Mouse (Mus musculus): ENCODE results near the gene Rarg.

The Rarg gene

DNA sequence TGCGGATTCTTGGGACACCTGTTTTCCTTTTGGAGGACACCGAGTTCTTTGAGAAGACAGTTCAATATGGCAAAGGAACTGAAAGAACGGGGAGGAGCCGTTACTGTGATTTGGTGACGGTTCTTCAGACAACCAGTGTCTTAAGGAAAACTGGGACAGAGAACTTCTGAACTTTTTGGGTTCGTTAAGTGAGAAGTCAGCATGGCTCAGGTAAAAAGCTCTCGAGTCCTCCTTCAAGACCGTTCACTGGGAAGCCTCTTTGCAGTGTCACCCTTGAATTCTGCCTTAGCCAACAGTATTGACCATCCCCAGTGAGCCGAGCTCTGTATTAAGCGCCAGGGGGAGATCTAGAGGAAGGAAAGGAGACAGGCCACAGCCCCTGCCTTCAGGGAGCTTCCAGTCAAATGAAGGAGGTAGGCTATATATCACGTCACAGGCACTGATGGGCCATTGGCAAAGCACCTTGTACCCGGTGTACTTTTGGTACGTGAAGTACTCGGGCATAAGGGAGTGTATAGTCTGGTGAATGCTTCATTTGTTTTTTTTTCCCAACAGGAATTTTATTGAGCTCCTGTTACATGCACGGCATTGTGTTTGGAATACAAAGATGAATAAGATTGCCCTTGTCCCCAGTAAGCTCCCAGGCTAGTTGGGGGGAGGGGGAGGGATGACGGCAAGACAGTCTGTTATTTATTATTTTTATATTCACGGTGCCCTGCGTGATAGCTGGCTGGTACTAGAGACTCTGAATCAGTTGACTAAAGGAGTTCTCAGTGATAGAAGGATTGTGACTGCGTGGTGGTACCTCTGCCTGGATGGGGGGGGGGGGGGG lies 52.4 kb downstream of the Rarg start, which contains the start of gene Csad:
Csad (minus strand) TSS at position 51 of the 832 bp plus-strand sequence.
- no peak for DNase-seq (ENCODE audit: low read depth, low spot score)

DNA sequence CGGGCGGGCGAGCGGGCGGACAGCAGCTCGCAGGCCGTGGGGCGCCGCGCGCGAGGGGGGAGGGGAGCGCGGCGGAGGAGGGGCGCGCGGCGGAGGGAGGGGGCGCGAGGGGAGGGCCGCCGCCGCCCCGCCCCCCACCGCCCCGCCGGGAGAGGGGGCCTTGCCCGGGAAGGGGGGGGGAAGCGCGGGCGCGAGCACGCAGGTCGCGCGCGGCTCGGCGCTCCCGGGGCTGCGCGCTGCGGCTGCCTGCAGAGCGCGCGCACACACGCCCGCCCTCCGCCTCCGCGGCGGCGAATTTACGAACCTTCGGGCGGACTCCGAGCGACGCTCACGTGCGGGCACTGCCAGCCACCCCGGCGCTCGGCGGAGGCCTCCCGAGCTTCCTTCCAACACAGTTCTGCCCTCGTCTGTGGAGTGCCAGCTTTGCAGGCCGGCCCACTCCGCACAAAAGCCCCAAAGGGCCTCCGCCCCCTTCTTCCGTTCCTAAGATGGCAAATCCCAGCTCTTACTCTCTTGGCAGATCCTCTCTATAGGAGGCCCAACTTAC lies 53.4 kb downstream of the Rarg start:
- peak; percentile 32 for DNase-seq (ENCODE audit: low read depth, low spot score)

DNA sequence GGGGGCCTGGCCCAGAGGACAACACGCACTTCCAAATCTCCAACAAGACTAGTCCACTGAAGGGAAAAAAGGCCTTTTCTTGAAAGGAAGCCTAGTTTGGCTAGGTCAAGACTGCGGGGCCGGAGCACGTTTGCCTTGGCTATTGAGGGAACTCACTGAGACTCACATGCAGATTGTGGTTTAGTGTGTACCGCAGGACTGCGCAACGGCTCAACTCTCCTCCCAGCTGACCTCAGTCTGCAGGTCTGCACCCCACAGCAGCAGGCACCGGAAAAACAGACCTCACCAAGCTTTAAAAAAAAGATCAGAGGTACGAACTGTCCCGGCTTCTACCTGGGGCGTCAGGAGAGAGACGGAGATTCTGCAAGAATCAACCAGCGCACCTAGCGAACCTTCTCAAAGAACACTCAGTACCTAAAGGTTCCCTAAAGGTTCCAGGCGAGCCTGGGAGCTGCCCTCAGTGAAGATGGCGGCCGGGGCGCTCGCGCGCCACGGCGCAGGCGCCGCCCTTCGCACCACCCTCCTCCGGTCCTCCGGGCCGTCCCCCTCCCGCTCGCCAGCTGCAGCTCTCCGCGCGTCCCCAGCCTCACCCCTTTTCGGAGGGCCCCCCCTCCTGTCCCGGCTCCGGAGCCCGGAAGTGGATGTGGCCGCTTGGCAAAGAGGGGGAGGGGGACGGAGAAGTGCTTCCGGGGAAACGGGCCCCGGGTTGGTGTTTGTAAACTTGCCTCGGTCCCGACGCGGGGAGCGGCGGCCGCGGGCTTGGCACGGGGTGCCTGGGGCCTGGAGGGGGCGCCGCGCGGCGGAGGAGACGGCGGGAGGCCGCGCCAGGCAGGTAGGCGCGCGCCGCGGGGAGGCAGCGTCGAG lies 54.1 kb downstream of the Rarg start, which contains the start of gene Zfp740:
Zfp740 (plus strand) TSS at position 279 of the 864 bp plus-strand sequence.
- peak; percentile 90 for DNase-seq (ENCODE audit: low read depth, low spot score)

DNA sequence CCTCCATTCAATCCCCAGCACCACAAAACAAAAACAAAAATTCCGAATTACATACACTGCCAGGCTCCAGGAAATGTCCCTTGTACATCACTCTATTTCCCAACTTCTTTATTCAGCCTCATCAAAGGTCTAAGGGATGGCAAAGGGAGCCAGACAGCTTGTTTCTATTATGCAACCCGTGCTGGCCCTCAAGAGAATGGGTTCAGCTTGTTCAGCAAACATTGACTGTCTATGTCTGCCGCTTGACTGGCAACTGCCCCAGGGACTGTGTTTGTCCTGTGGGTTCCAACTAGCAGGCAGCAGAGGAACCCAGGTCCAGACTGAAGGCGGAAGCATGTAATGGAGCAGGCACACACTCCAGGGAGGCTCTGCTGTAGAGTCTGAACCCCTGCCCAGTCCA lies 58.5 kb downstream of the Rarg start:
- no peak for DNase-seq (ENCODE audit: low read depth, low spot score)

DNA sequence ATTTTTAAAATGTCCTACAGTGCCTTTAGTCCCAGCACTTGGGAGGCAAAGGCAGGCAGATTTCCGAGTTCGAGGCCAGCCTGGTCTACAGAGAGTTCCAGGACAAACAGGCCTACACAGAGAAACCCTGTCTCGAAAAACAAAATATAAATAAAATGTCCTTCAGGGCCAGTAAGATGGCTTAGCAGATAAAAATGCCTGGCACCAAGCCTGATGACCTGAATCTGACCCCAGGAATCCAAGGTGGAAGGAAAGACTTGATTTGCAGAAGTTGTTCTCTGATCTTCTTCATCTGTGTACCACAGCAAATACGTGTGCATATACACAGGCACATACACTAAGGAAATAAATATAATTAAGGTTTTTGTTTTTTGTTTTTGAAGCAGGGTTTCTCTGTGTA lies 61.9 kb downstream of the Rarg start:
- no peak for DNase-seq (ENCODE audit: low read depth, low spot score)

DNA sequence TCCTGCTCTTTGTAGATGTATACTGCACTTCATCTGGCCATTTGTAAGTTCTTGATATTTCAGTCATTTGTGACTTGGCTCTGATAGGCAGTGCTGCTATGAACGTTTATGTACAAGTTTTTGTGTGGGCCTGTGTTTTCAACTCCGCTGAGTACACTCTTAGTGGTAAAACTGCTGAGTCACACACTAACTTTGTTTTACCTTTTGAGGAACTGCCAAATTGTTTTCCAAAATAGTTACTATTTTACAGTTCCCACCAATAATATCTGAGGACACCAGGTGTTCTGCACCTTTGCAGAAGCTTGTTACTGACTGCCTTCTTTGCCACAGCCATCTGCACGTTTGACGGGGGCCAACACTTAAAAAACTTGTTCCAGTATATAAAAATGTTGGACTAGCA lies 62.9 kb downstream of the Rarg start:
- DNase-seq (ENCODE audit: low read depth, low spot score): no peak

DNA sequence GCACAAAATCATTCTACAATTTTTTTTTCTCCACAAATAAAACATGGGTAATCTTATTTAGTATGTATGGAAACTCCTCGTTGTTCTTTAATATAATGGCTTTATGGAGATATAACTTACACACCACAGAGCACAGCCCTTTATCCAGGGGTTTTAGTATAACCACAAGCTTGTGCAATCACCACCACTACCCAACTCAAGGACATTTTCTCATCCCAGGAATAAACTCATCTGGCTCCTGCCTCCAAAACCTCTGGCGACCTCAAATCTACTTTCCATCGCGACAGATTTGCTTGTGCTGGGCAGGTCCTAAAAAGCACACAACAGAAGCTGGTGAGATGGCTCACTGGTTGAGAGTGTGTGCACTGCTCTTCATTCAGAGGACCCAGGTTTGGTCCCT lies 63.7 kb downstream of the Rarg start:
- DNase-seq (ENCODE audit: low read depth, low spot score): no peak

DNA sequence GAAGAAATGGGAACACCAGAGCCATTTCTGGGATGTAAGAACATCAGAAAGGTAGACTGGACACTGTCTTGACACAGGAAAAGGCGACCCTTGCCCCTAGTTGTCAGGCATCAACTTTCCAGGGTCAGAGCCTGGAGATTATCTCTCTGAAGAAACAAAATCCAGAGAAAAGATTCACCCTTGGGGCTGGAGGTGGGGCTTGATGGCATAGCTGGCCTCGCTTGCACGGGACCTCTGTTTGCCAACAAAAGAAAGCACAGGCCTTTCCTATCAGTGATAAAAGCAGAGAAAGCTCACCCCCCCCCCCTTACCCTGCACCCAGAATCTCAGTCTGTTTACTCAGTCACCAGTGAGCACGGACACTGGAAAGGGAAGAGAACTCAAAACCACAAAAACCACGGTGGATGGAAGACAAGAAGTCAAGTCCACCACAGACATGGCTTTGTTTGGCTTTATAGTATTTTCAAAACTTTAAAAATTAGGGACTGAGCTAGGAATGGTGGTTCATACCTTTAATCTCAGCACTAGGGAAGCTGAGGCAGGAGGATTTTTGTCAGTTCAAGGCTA lies 64.4 kb downstream of the Rarg start:
- no peak for DNase-seq (ENCODE audit: low read depth, low spot score)

DNA sequence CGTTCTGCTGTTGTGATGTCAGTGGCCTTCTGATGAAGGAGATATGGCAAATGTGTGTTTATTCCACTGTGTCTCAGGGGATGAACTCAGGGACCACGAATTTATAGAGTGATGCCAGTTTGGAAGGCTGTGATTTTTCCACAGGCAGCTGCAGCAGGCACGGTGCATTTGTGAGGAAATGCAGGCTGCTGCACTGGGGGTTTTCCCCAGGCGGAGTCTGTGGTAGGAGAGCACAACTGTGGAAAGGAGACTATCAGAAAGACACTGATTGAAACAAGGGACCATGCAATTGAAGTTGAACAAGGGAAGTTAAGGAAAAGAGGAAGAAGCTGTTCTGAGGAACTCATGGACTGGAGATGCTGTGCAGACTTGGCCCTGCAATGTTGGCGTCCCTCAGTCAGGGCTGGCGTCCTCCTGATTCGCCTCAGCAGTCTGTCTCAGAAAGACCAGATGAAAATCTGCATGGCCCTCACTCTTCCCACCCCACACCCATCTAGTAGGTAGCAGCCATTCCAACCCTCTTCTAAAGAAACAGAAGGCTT lies 65.0 kb downstream of the Rarg start:
- no peak for DNase-seq (ENCODE audit: low read depth, low spot score)

DNA sequence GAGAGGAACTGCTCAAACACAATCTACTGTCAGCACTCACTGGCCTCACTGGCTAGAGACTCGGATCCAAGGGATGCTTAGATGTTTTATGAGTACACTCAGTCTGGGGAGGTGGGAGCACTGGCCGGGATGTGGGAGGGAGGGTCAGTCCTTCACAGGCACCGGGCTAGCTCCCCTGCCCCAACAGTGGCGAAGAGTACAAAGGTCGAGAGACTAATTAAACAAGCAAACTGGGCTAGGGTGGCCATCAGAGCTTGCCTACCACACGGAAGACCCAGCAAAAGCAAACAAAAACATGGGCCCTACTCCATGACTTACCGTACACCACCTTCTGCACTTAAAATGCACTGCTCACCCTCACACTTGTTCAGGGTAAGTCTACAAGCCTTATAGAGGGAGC lies 65.6 kb downstream of the Rarg start:
- no peak for DNase-seq (ENCODE audit: low read depth, low spot score)

DNA sequence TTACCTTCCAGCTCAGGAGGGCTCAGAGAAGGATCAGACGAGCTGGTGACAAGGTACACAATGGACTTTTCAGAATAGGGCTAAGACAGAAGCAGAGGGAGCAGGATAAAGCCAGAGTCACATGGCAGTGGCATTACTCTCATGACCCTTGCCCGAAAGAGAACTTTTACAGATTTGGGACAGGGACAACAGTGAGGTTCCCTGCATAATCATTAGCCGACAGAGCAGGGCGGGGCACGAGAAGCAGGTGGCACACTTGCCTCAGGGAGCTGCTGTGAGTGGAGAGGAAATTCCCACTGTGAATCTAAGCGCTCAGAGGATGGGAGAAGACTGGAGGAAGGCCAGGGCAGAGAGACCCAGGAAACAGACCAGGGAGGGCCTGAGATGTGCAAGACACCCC lies 68.4 kb downstream of the Rarg start:
- DNase-seq (ENCODE audit: low read depth, low spot score): no peak

DNA sequence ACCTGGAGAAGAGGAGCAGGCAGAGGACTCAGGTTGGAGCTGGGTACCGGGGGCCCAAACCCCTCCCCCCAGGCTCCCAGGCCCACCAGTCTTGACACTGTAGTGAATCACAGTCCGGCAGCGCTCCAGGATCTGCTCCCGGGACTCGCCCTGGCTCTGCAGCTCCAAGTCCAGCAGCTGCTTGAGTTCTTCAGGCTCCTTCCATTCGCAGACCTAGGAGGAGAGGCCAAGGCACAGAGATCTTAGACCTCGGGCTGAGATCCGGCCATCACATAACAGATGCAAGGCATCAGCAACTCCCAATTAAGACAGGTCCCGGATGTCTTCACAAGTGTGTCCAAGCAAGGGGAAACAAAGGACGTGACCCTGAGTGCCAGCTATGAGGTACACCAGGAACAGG lies 69.2 kb downstream of the Rarg start:
- DNase-seq (ENCODE audit: low read depth, low spot score): no peak

DNA sequence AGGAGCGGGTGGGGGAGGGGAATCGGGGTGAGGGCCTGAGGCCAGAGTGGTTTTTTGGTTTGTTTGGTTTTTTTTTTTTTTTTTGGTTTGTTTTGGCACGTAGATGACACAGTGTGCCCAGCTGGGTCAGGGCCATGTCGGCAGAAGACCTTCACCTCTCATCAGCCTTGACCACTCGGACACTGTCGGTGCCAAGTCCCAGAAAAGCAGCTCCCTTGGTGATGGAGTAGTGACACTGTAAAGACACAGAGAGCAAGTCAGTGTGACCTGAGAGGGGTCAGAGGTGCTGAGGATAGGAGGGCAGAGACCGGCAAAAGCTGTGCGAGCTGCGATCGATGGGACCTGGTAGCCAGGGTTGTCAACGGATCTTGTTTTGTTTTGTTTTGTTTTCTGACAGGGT lies 71.1 kb downstream of the Rarg start:
- DNase-seq (ENCODE audit: low read depth, low spot score): no peak
